In the genomic region with DNA sequence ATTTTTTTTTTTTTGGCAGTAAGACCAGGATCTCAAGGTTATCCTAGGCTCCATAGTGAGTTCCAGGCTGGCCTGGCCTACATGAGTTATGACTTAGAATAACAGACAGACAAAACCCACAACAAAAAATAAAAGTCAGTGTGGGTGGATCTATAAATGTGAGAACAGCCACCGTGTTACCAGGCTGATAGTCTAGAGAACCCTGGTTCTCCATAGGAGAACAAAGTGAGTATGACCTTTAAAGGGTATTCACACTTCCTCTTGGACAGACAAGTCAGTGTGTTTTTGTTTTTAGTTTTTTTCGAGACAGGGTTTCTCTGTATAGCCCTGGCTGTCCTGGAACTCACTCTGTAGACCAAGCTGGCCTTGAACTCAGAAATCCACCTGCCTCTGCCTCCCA, we compare ENCODE assay signal across 21 mouse cellular contexts. TPM values are rescaled to one million over a fixed set of nuclear protein-coding genes. Genes with fewer than 3 reads are reported as not detected.
DNase-seq lines count a peak whose midpoint lies in the region; ATAC-seq lines count a peak whose summit lies in the region.
"Had no signal": no experiment of that assay in that cellular context is flagged by ENCODE, and none has a peak within 500 bp of the region (broad histone marks: within the 10 kb centered on the region; RNA-seq: fewer than 3 reads in every experiment).

No protein-coding gene starts in this region.

- no peak overlapping the region for H3K27ac ChIP-seq in midbrain, embryonic 13.5 days
- H3K27ac ChIP-seq: embryonic facial prominence, embryonic 10.5 days; embryonic facial prominence, embryonic 12.5 days; forebrain, embryonic 13.5 days; forebrain, embryonic 15.5 days had no signal

- H3K4me1 ChIP-seq in midbrain, embryonic 13.5 days (replicated peaks): peaks cover 9% of the 10 kb centered on the region

- peak; percentile 31 for DNase-seq in CD4-positive, CD25-positive, alpha-beta regulatory T cell, adult 2 months (ENCODE audit: low read depth, low spot score)
- no peak for DNase-seq in urinary bladder, postnatal 25 days (ENCODE audit: low spot score)
- no peak for DNase-seq in kidney, postnatal 36 days
- DNase-seq: adrenal gland, adult 2 months; adrenal gland, postnatal 10 days; adrenal gland, postnatal 25 days; cerebellum, adult 11-12 months; cerebellum, adult 2 months; cerebellum, adult 9-10 months; cerebellum, postnatal 10 days; cerebellum, postnatal 25 days; forebrain, postnatal 0 days had no signal

- no peak overlapping the region for H3K4me2 ChIP-seq in midbrain, embryonic 13.5 days (replicated peaks)
- H3K4me2 ChIP-seq: embryonic facial prominence, embryonic 12.5 days; forebrain, embryonic 13.5 days; forebrain, embryonic 15.5 days had no signal

- no peaks in the 10 kb centered on the region for H3K27me3 ChIP-seq in midbrain, embryonic 13.5 days
- H3K27me3 ChIP-seq: embryonic facial prominence, embryonic 12.5 days; forebrain, embryonic 13.5 days; forebrain, embryonic 15.5 days had no signal

- H3K9me3 ChIP-seq in midbrain, embryonic 13.5 days: no peaks in the 10 kb centered on the region
- H3K9me3 ChIP-seq: embryonic facial prominence, embryonic 10.5 days; embryonic facial prominence, embryonic 12.5 days; forebrain, embryonic 13.5 days; forebrain, embryonic 15.5 days had no signal

- ATAC-seq in CD4-positive, CD25-positive, alpha-beta regulatory T cell, adult 4 months: peak; percentile 46
- peak; percentile 67 for ATAC-seq in inflammation-experienced regulatory T-cells, adult 6 months
- ATAC-seq in midbrain, embryonic 13.5 days: no peak
- ATAC-seq: forebrain, embryonic 13.5 days; forebrain, embryonic 15.5 days; forebrain, postnatal 0 days had no signal

- H3K4me3 ChIP-seq in midbrain, embryonic 13.5 days (replicated peaks): no peak overlapping the region
- H3K4me3 ChIP-seq: embryonic facial prominence, embryonic 10.5 days; embryonic facial prominence, embryonic 12.5 days; forebrain, embryonic 13.5 days; forebrain, embryonic 15.5 days had no signal

- no peak overlapping the region for H3K9ac ChIP-seq in midbrain, embryonic 13.5 days (replicated peaks)
- H3K9ac ChIP-seq: embryonic facial prominence, embryonic 12.5 days; forebrain, embryonic 13.5 days; forebrain, embryonic 15.5 days; forebrain, postnatal 0 days had no signal

- H3K36me3 ChIP-seq in midbrain, embryonic 13.5 days: peaks cover 91% of the 10 kb centered on the region

- 81% methylated on average over 2 of the region's 2 CpGs for WGBS in midbrain, embryonic 13.5 days

RNA-seq across cellular contexts. Expression of gene Krtcap3, which starts 4.5 kb away (rescaled TPM):
- polyA plus RNA-seq in CD4-positive, CD25-positive, alpha-beta regulatory T cell, adult 4 months (2017; shearing (Covaris generic)): 10 to 100 TPM; 28.0 to 30.7 TPM
- 10 to 100 TPM; 25.8 to 27.7 (median 26.9) TPM for polyA plus RNA-seq in inflammation-experienced regulatory T-cells, adult 6 months (2017; shearing (Covaris generic))
- polyA plus RNA-seq in midbrain, embryonic 13.5 days (2015; fragmentation: Nextera tagmentation; extraction: Ambion mirVana): 1.7 and 3.4 TPM in 2 replicates

RNA-seq across cellular contexts. Expression of gene Gm9970, which starts 14.9 kb away (rescaled TPM):
- not detected for polyA plus RNA-seq in CD4-positive, CD25-positive, alpha-beta regulatory T cell, adult 4 months (2017; shearing (Covaris generic))
- polyA plus RNA-seq in inflammation-experienced regulatory T-cells, adult 6 months (2017; shearing (Covaris generic)): not detected
- 0.54 and 0.63 TPM in 2 replicates for polyA plus RNA-seq in midbrain, embryonic 13.5 days (2015; fragmentation: Nextera tagmentation; extraction: Ambion mirVana)
- polyA plus RNA-seq: cerebellum, adult 2 months; cortical plate, adult 2 months; forebrain, embryonic 11.5 days had no signal

RNA-seq across cellular contexts. Expression of gene Nrbp1, which starts 15.3 kb away (rescaled TPM):
- 10 to 100 TPM; 91.5 to 96.5 TPM for polyA plus RNA-seq in CD4-positive, CD25-positive, alpha-beta regulatory T cell, adult 4 months (2017; shearing (Covaris generic))
- polyA plus RNA-seq in inflammation-experienced regulatory T-cells, adult 6 months (2017; shearing (Covaris generic)): 100 to 1,000 TPM in 1 of 3 experiments, 10 to 100 TPM in 2; 84.6 to 104 (median 84.9) TPM
- polyA plus RNA-seq in midbrain, embryonic 13.5 days (2015; fragmentation: Nextera tagmentation; extraction: Ambion mirVana): 153 and 160 TPM in 2 replicates

RNA-seq across cellular contexts. Expression of gene Ift172, which starts 34.9 kb away (rescaled TPM):
- polyA plus RNA-seq in CD4-positive, CD25-positive, alpha-beta regulatory T cell, adult 4 months (2017; shearing (Covaris generic)): 1 to 10 TPM; 4.8 to 10.0 TPM
- 1 to 10 TPM; 3.3 to 4.4 (median 4.3) TPM for polyA plus RNA-seq in inflammation-experienced regulatory T-cells, adult 6 months (2017; shearing (Covaris generic))
- 34.4 and 36.0 TPM in 2 replicates for polyA plus RNA-seq in midbrain, embryonic 13.5 days (2015; fragmentation: Nextera tagmentation; extraction: Ambion mirVana)

RNA-seq across cellular contexts. Expression of gene Ppm1g, which starts 35.5 kb away (rescaled TPM):
- polyA plus RNA-seq in CD4-positive, CD25-positive, alpha-beta regulatory T cell, adult 4 months (2017; shearing (Covaris generic)): 10 to 100 TPM; 45.9 to 50.4 TPM
- 10 to 100 TPM; 38.5 to 63.1 (median 49.7) TPM for polyA plus RNA-seq in inflammation-experienced regulatory T-cells, adult 6 months (2017; shearing (Covaris generic))
- 174 and 175 TPM in 2 replicates for polyA plus RNA-seq in midbrain, embryonic 13.5 days (2015; fragmentation: Nextera tagmentation; extraction: Ambion mirVana)
